Mouse (Mus musculus) heart, embryonic 14.5 days (tissue): ENCODE measurements around the gene Platr25. TPM values are rescaled to one million over a fixed set of nuclear protein-coding genes. Genes with fewer than 3 reads are reported as not detected.
"Not testable (repeated sequence)": the region's sequence is repeated elsewhere in the genome, so short reads cannot be mapped to it uniquely, and the experiment has no call there.

Source experiments
- ATAC-seq: fragments of 200-750 bp; cut with Nextera tagmentation; 2 replicates; pipeline ENCODE4 v1.8.0; 2017; ENCODE audit warnings: low read depth, moderate TSS enrichment; ENCODE audit not compliant: insufficient number of reproducible peaks, insufficient read depth, low FRiP score
- H3K27ac ChIP-seq, 2 experiments: fragments of 200-500 bp in 1 of 2; fragments of 300-500 bp in 1 of 2; sonication (generic) in 1 of 2; replicated peaks in 1 of 2; 2 replicates each; pipeline ENCODE4 v1.5.1; 2012 to 2014; ENCODE audit warnings: low read depth in 2 of 2, low read length in 2 of 2, control low read depth in 1 of 2, mild to moderate bottlenecking in 1 of 2, mixed read lengths in 1 of 2; ENCODE audit not compliant: control insufficient read depth in 1 of 2, insufficient read depth in 1 of 2
- H3K27me3 ChIP-seq: fragments of 300-500 bp; sonication (generic); 2 replicates; pipeline ENCODE4 v1.6.1; 2014; ENCODE audit warnings: mild to moderate bottlenecking, low read length, control low read depth; ENCODE audit not compliant: control insufficient read depth, insufficient read depth
- H3K36me3 ChIP-seq: fragments of 300-500 bp; sonication (generic); 2 replicates; pipeline ENCODE4 v1.6.1; 2014; ENCODE audit warnings: mild to moderate bottlenecking, control low read depth, low read length, mixed read lengths; ENCODE audit not compliant: control insufficient read depth, insufficient read depth
- H3K4me1 ChIP-seq, 2 experiments: fragments of 200-500 bp in 1 of 2; fragments of 300-500 bp in 1 of 2; sonication (generic) in 1 of 2; 2 replicates each; pipeline ENCODE4 v1.6.1; 2012 to 2014; ENCODE audit warnings: low read length in 2 of 2, control low read depth in 1 of 2, mixed read lengths in 1 of 2; ENCODE audit not compliant: control insufficient read depth in 2 of 2, insufficient read depth in 2 of 2
- H3K4me2 ChIP-seq: fragments of 300-500 bp; sonication (generic); 2 replicates; pipeline ENCODE4 v1.6.1; 2014; ENCODE audit warnings: mild to moderate bottlenecking, low read length
- H3K4me3 ChIP-seq, 2 experiments: fragments of 200-500 bp in 1 of 2; fragments of 300-500 bp in 1 of 2; sonication (generic) in 1 of 2; 2 replicates each; pipeline ENCODE4 v1.5.1; 2012 to 2014; ENCODE audit warnings: low read length in 2 of 2, mild to moderate bottlenecking in 2 of 2, control low read depth in 1 of 2, low read depth in 1 of 2, moderate library complexity in 1 of 2; ENCODE audit not compliant: control insufficient read depth in 1 of 2, insufficient read depth in 1 of 2
- H3K9ac ChIP-seq: fragments of 300-500 bp; sonication (generic); 2 replicates; pipeline ENCODE4 v1.6.1; 2014; ENCODE audit warnings: mild to moderate bottlenecking, low read length
- H3K9me3 ChIP-seq: fragments of 300-500 bp; sonication (generic); 2 replicates; pipeline ENCODE4 v1.6.1; 2016; ENCODE audit warnings: low read length, control low read depth; ENCODE audit not compliant: control insufficient read depth
- WGBS: fragments of 180-500 bp; shearing (Covaris S2); extraction: QIAGEN DNeasy Blood & Tissue Kit; methylation state at CpG from one replicate; pipeline ENCODE4 v1.1.7; 2014; 5-methylcytosine and 5-hydroxymethylcytosine counted together
- polyA plus RNA-seq: library from polyadenylated mRNA; unstranded; fragments of >200 nt; fragmentation: Nextera tagmentation; extraction: Ambion mirVana; gene quantifications from 2 replicates; pipeline ENCODE4 v1.2.1, GENCODE M21; 2014

Platr25 gene
- polyA plus RNA-seq, 1 experiment from 2014 or later: 15.5 TPM

GRCm38 (mm10) chr13:62685287-62685648 lies 75.2 kb downstream of the Platr25 start:
- ATAC-seq, H3K9me3 ChIP-seq, H3K27me3 ChIP-seq, H3K27ac ChIP-seq, H3K36me3 ChIP-seq, H3K4me1 ChIP-seq: not testable (repeated sequence)
- peak overlapping the region; percentile 63 for H3K4me2 ChIP-seq
- WGBS: 25% methylated on average over 4 of the region's 4 CpGs
- H3K9ac ChIP-seq: peak overlapping the region; percentile 62
- H3K4me3 ChIP-seq: peak overlapping the region; percentile 48 to 60

- peak; percentile 91 for ATAC-seq
- not testable (repeated sequence) for H3K9me3 ChIP-seq, H3K36me3 ChIP-seq, H3K27me3 ChIP-seq, H3K4me1 ChIP-seq
- Histone ChIP-seq H3K4me3 (peak overlapping the region; percentile 48 to 60), H3K27ac (0 out of 4 replicates have a peak overlapping the region, but pooled peaks have one; percentile 28 to 33), H3K9ac (peak overlapping the region; percentile 62), H3K4me2 (peak overlapping the region; percentile 63)
- 1% methylated on average over 15 of the region's 20 CpGs for WGBS
Measured at GRCm38 (mm10) chr13:62684608-62685286, 75.8 kb downstream of the Platr25 start.

GRCm38 (mm10) chr13:62653369-62653743 lies 107.2 kb downstream of the Platr25 start:
- no peak for ATAC-seq
- Histone ChIP-seq H3K4me2 (peak overlapping the region; percentile 63), H3K36me3 (no peaks in the 10 kb centered on the region), H3K4me3 (peak overlapping the region; percentile 62 to 98), H3K9me3 (peaks cover 3% of the 10 kb centered on the region; the same call in 1 of the 2 replicates), H3K4me1 (no peaks in the 10 kb centered on the region), H3K9ac (peak overlapping the region; percentile 71), H3K27ac (no peak overlapping the region), H3K27me3 (no peaks in the 10 kb centered on the region)
- WGBS: 19% methylated on average over 8 of the region's 8 CpGs

GRCm38 (mm10) chr13:62652681-62653368 lies 107.7 kb downstream of the Platr25 start:
- H3K27ac ChIP-seq: peak overlapping the region in 1 of 2 experiments; percentile 62; a peak in 2 of 4 replicates
- not testable (repeated sequence) for H3K4me1 ChIP-seq, H3K36me3 ChIP-seq, H3K9me3 ChIP-seq, H3K27me3 ChIP-seq
- under 1% methylated on average over 16 of the region's 16 CpGs for WGBS
- H3K9ac ChIP-seq: peak overlapping the region; percentile 71
- H3K4me2 ChIP-seq: peak overlapping the region; percentile 63
- ATAC-seq: peak; percentile 93
- peak overlapping the region; percentile 62 to 98 for H3K4me3 ChIP-seq

- H3K4me3 ChIP-seq, H3K9me3 ChIP-seq, H3K4me1 ChIP-seq, H3K27me3 ChIP-seq, H3K27ac ChIP-seq, H3K9ac ChIP-seq, ATAC-seq, H3K36me3 ChIP-seq, H3K4me2 ChIP-seq: not testable (repeated sequence)
- 30% methylated on average over 1 of the region's 1 CpGs for WGBS
Measured at GRCm38 (mm10) chr13:62627071-62627470, 133.4 kb downstream of the Platr25 start.

- 11% methylated on average over 7 of the region's 7 CpGs for WGBS
- H3K9ac ChIP-seq: not testable (repeated sequence)
- peak overlapping the region; percentile 68 for H3K4me2 ChIP-seq
Measured at GRCm38 (mm10) chr13:62624277-62624665, 136.2 kb downstream of the Platr25 start.

GRCm38 (mm10) chr13:62623577-62624276 lies 136.8 kb downstream of the Platr25 start, which contains the start of gene 6720489N17Rik:
Gene 6720489N17Rik, minus strand, starts transcription at chr13:62624182.
- peak within 1 kb of the TSS; percentile 46 to 93 for H3K4me3 ChIP-seq
- peak within 1 kb of the TSS; percentile 65 for H3K9ac ChIP-seq
- WGBS: 0% methylated on average over 15 of the region's 15 CpGs
- H3K27ac ChIP-seq: peak within 1 kb of the TSS in 1 of 2 experiments; percentile 57; a peak in 2 of 4 replicates
- peak; percentile 96 for ATAC-seq
- peak within 1 kb of the TSS; percentile 68 for H3K4me2 ChIP-seq
- H3K36me3 ChIP-seq, H3K9me3 ChIP-seq, H3K27me3 ChIP-seq, H3K4me1 ChIP-seq: not testable (repeated sequence)

More at GRCm38 (mm10) chr13:62624277-62624665, 136.2 kb downstream of the Platr25 start:
- H3K36me3 ChIP-seq, H3K9me3 ChIP-seq, H3K27ac ChIP-seq, ATAC-seq, H3K27me3 ChIP-seq, H3K4me1 ChIP-seq: not testable (repeated sequence)
- peak overlapping the region; percentile 46 to 93 for H3K4me3 ChIP-seq
